Mouse (Mus musculus) megakaryocyte-erythroid progenitor cell, adult 5-6 weeks (primary cell): ENCODE data around the gene Olfr807. TPM values are rescaled to one million over a fixed set of nuclear protein-coding genes. Genes with fewer than 3 reads are reported as not detected.

Experiments
- ATAC-seq: replicated peaks from 2 replicates; pipeline ENCODE4 v1.8.0; 2016; ENCODE audit warnings: mild to moderate bottlenecking, inconsistent platforms; ENCODE audit not compliant: severe bottlenecking, poor library complexity, low FRiP score, low TSS enrichment
- total RNA-seq, 2 experiments: library from RNA; stranded (forward) in 1 of 2; stranded (reverse) in 1 of 2; fragments of 200-1000, 215-1000 nt in 1 of 2; fragments of >200 nt in 1 of 2; fragmentation: Nextera tagmentation in 1 of 2; gene quantifications; 2 replicates each; pipeline ENCODE4 v1.2.3; 2014 to 2017

Olfr807 gene
- total RNA-seq (2014; fragmentation: Nextera tagmentation) (not detected in 2 replicates), total RNA-seq (2017) (not detected in 2 replicates)

- no peak for ATAC-seq
Observed at GRCm38 (mm10) chr10:129757693-129758092, at the start of gene Olfr807. Gene Olfr807, minus strand, starts transcription at chr10:129757793.

GRCm38 (mm10) chr10:129804296-129804695 is 46.7 kb upstream of the Olfr807 start, which contains the start of gene Olfr811:
Gene Olfr811, minus strand, starts transcription at chr10:129804396.
- ATAC-seq = no peak

GRCm38 (mm10) chr10:129794817-129795216 is 37.2 kb upstream of the Olfr807 start, which contains the start of gene Olfr810:
Gene Olfr810, minus strand, starts transcription at chr10:129794917.
- ATAC-seq = no peak

- ATAC-seq = no peak
Observed at GRCm38 (mm10) chr10:129778123-129778522, 20.5 kb upstream of the Olfr807 start.

- ATAC-seq = no peak
Observed at GRCm38 (mm10) chr10:129774338-129774737, 16.7 kb upstream of the Olfr807 start, which contains the start of gene Olfr809. Gene Olfr809, plus strand, starts transcription at chr10:129774638.

- no peak for ATAC-seq
Observed at GRCm38 (mm10) chr10:129765182-129765581, 7.6 kb upstream of the Olfr807 start, which contains the start of gene Olfr808. Gene Olfr808, plus strand, starts transcription at chr10:129765482.

- ATAC-seq = no peak
Observed at GRCm38 (mm10) chr10:129741821-129742220, 15.8 kb downstream of the Olfr807 start, which contains the start of gene Olfr806. Gene Olfr806, minus strand, starts transcription at chr10:129741921.

- ATAC-seq = no peak
Observed at GRCm38 (mm10) chr10:129729275-129729674, 28.3 kb downstream of the Olfr807 start, which contains the start of gene Olfr805. Gene Olfr805, minus strand, starts transcription at chr10:129729375.

Other genes starting within 250 kb of the Olfr807 start
- gene Olfr791, start 236.0 kb downstream of the Olfr807 start, total RNA-seq (2014; fragmentation: Nextera tagmentation) = not detected in 2 replicates
- not detected in 2 replicates for gene Olfr791, start 236.0 kb downstream of the Olfr807 start, total RNA-seq (2017)
- gene Olfr792, start 218.6 kb downstream of the Olfr807 start, total RNA-seq (2014; fragmentation: Nextera tagmentation) = not detected in 2 replicates
- gene Olfr792, start 218.6 kb downstream of the Olfr807 start, total RNA-seq (2017) = not detected in 2 replicates
- gene Olfr794, start 190.1 kb downstream of the Olfr807 start, total RNA-seq (2014; fragmentation: Nextera tagmentation) = not detected in 2 replicates
- not detected in 2 replicates for gene Olfr794, start 190.1 kb downstream of the Olfr807 start, total RNA-seq (2017)
- not detected in 2 replicates for gene Olfr796, start 145.2 kb downstream of the Olfr807 start, total RNA-seq (2014; fragmentation: Nextera tagmentation)
- gene Olfr796, start 145.2 kb downstream of the Olfr807 start, total RNA-seq (2017) = not detected in 2 replicates
- gene Olfr798, start 129.9 kb downstream of the Olfr807 start, total RNA-seq (2014; fragmentation: Nextera tagmentation) = not detected in 2 replicates
- not detected in 2 replicates for gene Olfr798, start 129.9 kb downstream of the Olfr807 start, total RNA-seq (2017)
- not detected in 2 replicates for gene Olfr799, start 120.3 kb downstream of the Olfr807 start, total RNA-seq (2014; fragmentation: Nextera tagmentation)
- gene Olfr799, start 120.3 kb downstream of the Olfr807 start, total RNA-seq (2017) = not detected in 2 replicates
- gene Olfr800, start 100.1 kb downstream of the Olfr807 start, total RNA-seq (2014; fragmentation: Nextera tagmentation) = not detected in 2 replicates
- not detected in 2 replicates for gene Olfr800, start 100.1 kb downstream of the Olfr807 start, total RNA-seq (2017)
- gene Olfr801, start 83.9 kb downstream of the Olfr807 start, total RNA-seq (2014; fragmentation: Nextera tagmentation) = not detected in 2 replicates
- gene Olfr801, start 83.9 kb downstream of the Olfr807 start, total RNA-seq (2017) = not detected in 2 replicates
- not detected in 2 replicates for gene Olfr802, start 69.6 kb downstream of the Olfr807 start, total RNA-seq (2014; fragmentation: Nextera tagmentation)
- gene Olfr802, start 69.6 kb downstream of the Olfr807 start, total RNA-seq (2017) = not detected in 2 replicates
- not detected in 2 replicates for gene Olfr803, start 63.5 kb downstream of the Olfr807 start, total RNA-seq (2014; fragmentation: Nextera tagmentation)
- not detected in 2 replicates for gene Olfr803, start 63.5 kb downstream of the Olfr807 start, total RNA-seq (2017)
- gene Olfr804, start 54.6 kb downstream of the Olfr807 start, total RNA-seq (2014; fragmentation: Nextera tagmentation) = not detected in 2 replicates
- not detected in 2 replicates for gene Olfr804, start 54.6 kb downstream of the Olfr807 start, total RNA-seq (2017)
- not detected in 2 replicates for gene Olfr805, start 28.4 kb downstream of the Olfr807 start, total RNA-seq (2014; fragmentation: Nextera tagmentation)
- not detected in 2 replicates for gene Olfr805, start 28.4 kb downstream of the Olfr807 start, total RNA-seq (2017)
- not detected in 2 replicates for gene Olfr806, start 15.9 kb downstream of the Olfr807 start, total RNA-seq (2014; fragmentation: Nextera tagmentation)
- not detected in 2 replicates for gene Olfr806, start 15.9 kb downstream of the Olfr807 start, total RNA-seq (2017)
- gene Olfr808, start 7.7 kb upstream of the Olfr807 start, total RNA-seq (2014; fragmentation: Nextera tagmentation) = 0.12 TPM in 1 of 2 replicates, not detected in the other
- not detected in 2 replicates for gene Olfr808, start 7.7 kb upstream of the Olfr807 start, total RNA-seq (2017)
- not detected in 2 replicates for gene Olfr809, start 16.8 kb upstream of the Olfr807 start, total RNA-seq (2014; fragmentation: Nextera tagmentation)
- not detected in 2 replicates for gene Olfr809, start 16.8 kb upstream of the Olfr807 start, total RNA-seq (2017)
- not detected in 2 replicates for gene Olfr810, start 37.1 kb upstream of the Olfr807 start, total RNA-seq (2014; fragmentation: Nextera tagmentation)
- gene Olfr810, start 37.1 kb upstream of the Olfr807 start, total RNA-seq (2017) = not detected in 2 replicates
- not detected in 2 replicates for gene Olfr811, start 46.6 kb upstream of the Olfr807 start, total RNA-seq (2014; fragmentation: Nextera tagmentation)
- gene Olfr811, start 46.6 kb upstream of the Olfr807 start, total RNA-seq (2017) = not detected in 2 replicates
- gene Olfr812, start 88.3 kb upstream of the Olfr807 start, total RNA-seq (2014; fragmentation: Nextera tagmentation) = not detected in 2 replicates
- not detected in 2 replicates for gene Olfr812, start 88.3 kb upstream of the Olfr807 start, total RNA-seq (2017)
- not detected in 2 replicates for gene Olfr813, start 97.6 kb upstream of the Olfr807 start, total RNA-seq (2014; fragmentation: Nextera tagmentation)
- gene Olfr813, start 97.6 kb upstream of the Olfr807 start, total RNA-seq (2017) = not detected in 2 replicates
- gene Olfr814, start 122.1 kb upstream of the Olfr807 start, total RNA-seq (2014; fragmentation: Nextera tagmentation) = not detected in 2 replicates
- gene Olfr814, start 122.1 kb upstream of the Olfr807 start, total RNA-seq (2017) = not detected in 2 replicates
- not detected in 2 replicates for gene Olfr815, start 148.1 kb upstream of the Olfr807 start, total RNA-seq (2014; fragmentation: Nextera tagmentation)
- not detected in 2 replicates for gene Olfr815, start 148.1 kb upstream of the Olfr807 start, total RNA-seq (2017)
- gene Olfr816, start 157.8 kb upstream of the Olfr807 start, total RNA-seq (2014; fragmentation: Nextera tagmentation) = not detected in 2 replicates
- gene Olfr816, start 157.8 kb upstream of the Olfr807 start, total RNA-seq (2017) = not detected in 2 replicates
- gene Olfr818, start 191.3 kb upstream of the Olfr807 start, total RNA-seq (2014; fragmentation: Nextera tagmentation) = not detected in 2 replicates
- not detected in 2 replicates for gene Olfr818, start 191.3 kb upstream of the Olfr807 start, total RNA-seq (2017)
- not detected in 2 replicates for gene Olfr819, start 209.5 kb upstream of the Olfr807 start, total RNA-seq (2014; fragmentation: Nextera tagmentation)
- not detected in 2 replicates for gene Olfr819, start 209.5 kb upstream of the Olfr807 start, total RNA-seq (2017)
- gene Olfr247, start 218.3 kb upstream of the Olfr807 start, total RNA-seq (2014; fragmentation: Nextera tagmentation) = not detected in 2 replicates
- not detected in 2 replicates for gene Olfr247, start 218.3 kb upstream of the Olfr807 start, total RNA-seq (2017)
- not detected in 2 replicates for gene Gm10310, start 227.3 kb upstream of the Olfr807 start, total RNA-seq (2014; fragmentation: Nextera tagmentation)
- not detected in 2 replicates for gene Gm10310, start 227.3 kb upstream of the Olfr807 start, total RNA-seq (2017)